Mouse (Mus musculus): ENCODE results near the gene Cacna2d3.

Gene Cacna2d3

DNA sequence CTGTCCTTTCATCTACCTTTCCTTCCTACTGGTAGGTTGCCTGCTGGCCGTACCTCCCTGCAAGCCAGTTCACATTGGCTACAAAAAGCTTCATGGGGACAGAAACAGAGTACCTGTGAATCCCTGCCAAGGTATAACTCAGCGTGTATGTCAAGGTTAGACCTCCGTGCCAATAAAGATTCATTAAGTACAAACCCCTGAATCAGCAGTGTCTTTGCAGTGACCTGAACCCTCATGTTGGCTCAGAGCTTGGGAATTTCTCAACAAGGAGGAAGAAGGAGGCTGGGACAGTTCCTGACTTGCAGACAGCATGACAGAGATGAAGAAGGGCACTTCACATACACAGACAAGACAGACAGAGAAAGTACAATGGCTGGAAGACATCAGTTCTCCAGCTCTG is 225.1 kb downstream of the Cacna2d3 start:
- DNase-seq (ENCODE audit: extremely low spot score, low spot score): no peak

GRCm38 (mm10) chr14:29491786-29492185 is 229.9 kb downstream of the Cacna2d3 start:
- DNase-seq (ENCODE audit: extremely low spot score, low spot score): no peak

GRCm38 (mm10) chr14:29485416-29485815 is 236.2 kb downstream of the Cacna2d3 start:
- DNase-seq (ENCODE audit: extremely low spot score, low spot score): no peak

DNA sequence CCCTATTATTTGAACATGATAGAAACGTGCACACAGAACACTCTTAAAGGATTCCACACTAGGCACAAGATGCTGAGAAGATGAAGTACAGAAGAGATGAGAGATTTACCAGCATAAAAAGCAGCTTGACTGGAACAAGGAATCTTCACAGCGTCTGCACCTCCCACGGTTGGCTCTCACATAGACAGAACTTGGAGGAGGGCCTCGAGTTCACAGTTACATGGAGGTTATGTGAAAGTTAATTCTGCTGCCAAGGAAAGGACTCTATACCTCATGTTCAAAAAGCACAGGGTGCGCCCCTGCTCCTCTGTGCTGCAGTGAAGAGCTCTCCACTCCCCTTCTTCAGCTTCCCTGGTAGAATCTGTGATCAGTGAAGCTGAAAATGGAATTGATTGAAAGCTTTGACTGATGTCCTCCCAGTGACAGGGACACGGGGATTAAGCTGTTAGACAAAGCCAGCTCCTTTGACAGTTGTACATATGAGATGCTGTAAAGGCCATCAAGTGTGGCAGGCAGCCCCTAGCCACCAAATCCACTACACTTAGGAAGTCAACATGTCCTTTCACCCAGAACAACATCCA is 243.2 kb downstream of the Cacna2d3 start:
- no peak for DNase-seq (ENCODE audit: extremely low spot score, low spot score)

GRCm38 (mm10) chr14:29464277-29464676 is 257.4 kb downstream of the Cacna2d3 start:
- no peak for DNase-seq (ENCODE audit: extremely low spot score, low spot score)

DNA sequence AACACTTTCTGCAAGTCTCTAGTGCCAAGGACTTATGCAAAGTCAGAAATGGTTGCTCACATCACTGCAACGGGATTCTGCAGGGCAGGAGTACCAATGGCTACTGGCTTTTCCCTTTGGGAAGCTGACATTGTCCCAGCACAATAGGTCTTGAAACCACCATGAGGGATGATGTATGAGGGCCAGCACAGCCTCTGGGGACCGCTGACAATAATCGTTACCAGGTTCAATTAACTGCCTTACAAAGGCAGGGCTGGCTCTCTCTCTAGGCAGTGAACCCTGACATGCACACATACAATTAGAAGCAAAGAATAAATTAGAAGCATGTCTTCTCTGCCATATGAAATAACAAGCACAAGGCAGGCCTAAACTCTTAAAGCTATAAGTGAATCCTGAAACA is 272.5 kb downstream of the Cacna2d3 start:
- no peak for DNase-seq (ENCODE audit: extremely low spot score, low spot score)

DNA sequence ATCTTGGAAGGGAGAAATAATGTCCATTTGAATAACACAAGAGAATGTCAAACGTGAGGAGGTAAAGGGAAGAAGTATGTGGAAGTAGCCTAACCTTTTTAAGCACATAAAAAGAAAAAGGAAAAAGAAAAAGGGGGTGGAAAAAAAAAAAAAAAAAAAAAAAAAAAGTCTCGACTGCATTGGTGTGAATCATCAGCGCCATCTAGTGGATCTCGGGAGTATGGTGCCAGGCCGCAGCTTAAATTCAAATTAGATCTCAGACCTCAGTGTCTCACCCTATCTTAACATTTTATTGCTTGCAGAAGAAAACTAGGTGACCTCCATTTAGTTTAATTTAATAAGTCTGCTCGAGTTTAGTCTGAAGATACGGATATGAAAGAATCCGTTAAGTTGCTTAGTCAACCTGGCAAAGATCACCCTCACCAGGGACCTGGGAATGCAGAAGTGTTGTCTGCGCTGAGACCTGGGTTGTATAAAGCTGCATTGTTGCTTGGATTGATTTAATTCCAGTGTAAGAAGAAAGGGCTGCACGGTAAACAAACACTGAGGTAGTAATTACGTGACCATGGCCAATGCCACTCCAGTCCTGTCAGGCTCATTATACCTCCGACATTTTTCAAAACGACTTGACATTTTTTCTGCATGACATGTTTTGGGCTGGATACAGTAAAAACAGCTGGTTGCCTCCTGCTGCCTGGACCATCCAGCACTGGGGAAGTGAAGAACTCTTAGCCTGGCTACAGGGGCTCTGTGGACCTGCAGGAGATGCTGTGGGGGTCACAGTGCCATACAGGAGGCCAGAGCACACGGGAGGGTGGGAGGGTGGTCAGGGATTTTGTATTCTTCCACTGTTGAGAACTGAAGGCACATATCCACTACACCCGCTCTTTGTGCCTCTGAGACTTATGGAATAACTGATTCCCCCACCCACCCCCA is 278.3 kb downstream of the Cacna2d3 start:
- DNase-seq (ENCODE audit: extremely low spot score, low spot score): peak; percentile 54

- peak; percentile 38 for DNase-seq (ENCODE audit: extremely low spot score, low spot score)
These were observed 279.2 kb downstream of the Cacna2d3 start for GRCm38 (mm10) chr14:29442476-29442875.

- DNase-seq (ENCODE audit: extremely low spot score, low spot score): no peak
These were observed 283.0 kb downstream of the Cacna2d3 start for GRCm38 (mm10) chr14:29438666-29439065.

- DNase-seq (ENCODE audit: extremely low spot score, low spot score): no peak
These were observed 283.4 kb downstream of the Cacna2d3 start for GRCm38 (mm10) chr14:29438251-29438650.

- DNase-seq (ENCODE audit: extremely low spot score, low spot score): no peak
These were observed 286.5 kb downstream of the Cacna2d3 start for GRCm38 (mm10) chr14:29435203-29435602.

- DNase-seq (ENCODE audit: extremely low spot score, low spot score): no peak
These were observed 287.9 kb downstream of the Cacna2d3 start for GRCm38 (mm10) chr14:29433716-29434115.

GRCm38 (mm10) chr14:29433076-29433714 is 288.5 kb downstream of the Cacna2d3 start:
- no peak for DNase-seq (ENCODE audit: extremely low spot score, low spot score)

GRCm38 (mm10) chr14:29429788-29430187 is 291.9 kb downstream of the Cacna2d3 start:
- DNase-seq (ENCODE audit: extremely low spot score, low spot score): no peak

DNA sequence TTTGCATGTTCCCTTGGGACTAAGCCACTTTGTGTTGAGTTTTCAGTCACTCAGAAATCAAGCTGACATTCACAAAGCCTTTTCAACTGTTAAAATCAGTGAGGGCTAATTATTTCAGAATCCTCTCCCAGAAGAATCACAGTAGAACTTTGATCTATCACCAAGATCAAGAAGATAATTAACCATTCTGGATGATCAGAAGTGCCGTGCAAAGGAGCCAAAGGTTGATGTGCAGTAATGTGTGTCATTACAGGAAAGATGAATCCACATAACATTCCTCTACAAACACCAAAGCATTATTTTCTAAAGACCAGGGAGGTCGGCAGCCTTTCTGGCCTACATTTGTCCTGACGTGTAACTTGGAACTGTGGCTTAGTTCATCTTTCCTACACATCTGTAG is 296.0 kb downstream of the Cacna2d3 start:
- no peak for DNase-seq (ENCODE audit: extremely low spot score, low spot score)

DNA sequence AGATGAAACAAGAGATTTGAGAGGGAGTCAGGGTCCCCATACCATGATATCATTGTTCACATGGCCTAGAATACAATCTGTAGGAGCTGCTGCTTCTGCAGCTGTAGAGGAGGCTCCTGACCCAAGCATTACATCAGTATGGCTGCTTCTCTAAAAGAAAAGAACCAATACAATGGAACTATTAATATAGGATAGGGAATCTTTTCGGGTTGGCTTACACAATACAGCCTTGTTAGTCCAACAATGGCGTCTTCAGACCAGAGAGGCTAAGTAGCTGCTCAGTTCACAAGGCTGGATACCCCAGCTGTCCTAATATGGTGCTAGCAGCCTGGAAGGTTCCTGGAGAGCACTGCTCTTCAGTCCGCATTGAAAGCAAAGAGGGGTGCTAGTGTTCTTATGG is 296.5 kb downstream of the Cacna2d3 start:
- DNase-seq (ENCODE audit: extremely low spot score, low spot score): no peak

- no peak for DNase-seq (ENCODE audit: extremely low spot score, low spot score)
These were observed 315.8 kb downstream of the Cacna2d3 start for GRCm38 (mm10) chr14:29405878-29406165.

- DNase-seq (ENCODE audit: extremely low spot score, low spot score): no peak
These were observed 316.4 kb downstream of the Cacna2d3 start for GRCm38 (mm10) chr14:29405125-29405877.

DNA sequence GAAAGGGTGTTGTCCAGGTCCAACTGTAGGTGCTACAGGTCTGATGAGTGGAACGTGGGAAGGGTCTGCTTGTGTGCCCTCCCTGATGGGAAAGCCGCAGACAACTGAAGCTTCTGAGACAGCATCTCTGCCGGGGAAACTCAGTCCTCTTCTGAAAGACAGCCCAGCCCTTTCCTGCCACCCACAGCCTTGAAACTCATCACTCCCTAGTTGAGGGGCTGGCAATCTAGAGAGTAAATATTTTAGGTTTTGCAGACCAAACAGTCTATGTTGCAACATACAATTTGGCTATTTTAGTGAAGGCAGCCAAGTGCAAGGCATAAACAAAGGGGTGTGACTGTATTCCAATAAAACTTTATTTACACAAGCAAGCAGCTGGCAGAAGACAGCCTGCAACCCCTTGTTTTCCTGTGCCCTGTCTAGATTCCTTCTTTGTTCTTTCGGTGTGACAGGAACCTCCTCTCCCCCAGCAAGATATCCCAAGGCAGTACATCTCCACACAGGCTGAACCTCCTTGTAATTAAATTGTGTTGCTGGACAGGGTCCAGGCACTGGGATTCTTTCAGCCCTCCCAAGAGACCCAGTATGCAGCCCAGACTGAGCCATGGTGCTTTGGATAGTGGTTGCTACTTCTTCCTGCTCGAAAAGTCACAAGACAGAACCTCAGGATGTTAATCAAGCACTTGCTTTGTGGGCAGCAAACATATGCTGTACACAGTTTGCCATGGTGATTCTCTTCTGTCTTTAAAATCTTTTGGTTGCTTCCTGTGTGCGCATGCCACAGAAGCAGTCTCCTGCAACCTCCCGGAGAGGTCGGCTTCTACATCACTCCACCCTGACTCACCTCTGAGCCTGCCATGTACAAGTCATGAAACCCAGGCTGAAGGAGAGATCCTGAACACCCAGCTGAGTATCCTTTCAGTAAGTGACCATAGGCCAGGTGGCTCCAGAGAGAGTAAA is 317.5 kb downstream of the Cacna2d3 start:
- no peak for DNase-seq (ENCODE audit: extremely low spot score, low spot score)

- DNase-seq (ENCODE audit: extremely low spot score, low spot score): no peak
These were observed 319.2 kb downstream of the Cacna2d3 start for GRCm38 (mm10) chr14:29402471-29402870.

DNA sequence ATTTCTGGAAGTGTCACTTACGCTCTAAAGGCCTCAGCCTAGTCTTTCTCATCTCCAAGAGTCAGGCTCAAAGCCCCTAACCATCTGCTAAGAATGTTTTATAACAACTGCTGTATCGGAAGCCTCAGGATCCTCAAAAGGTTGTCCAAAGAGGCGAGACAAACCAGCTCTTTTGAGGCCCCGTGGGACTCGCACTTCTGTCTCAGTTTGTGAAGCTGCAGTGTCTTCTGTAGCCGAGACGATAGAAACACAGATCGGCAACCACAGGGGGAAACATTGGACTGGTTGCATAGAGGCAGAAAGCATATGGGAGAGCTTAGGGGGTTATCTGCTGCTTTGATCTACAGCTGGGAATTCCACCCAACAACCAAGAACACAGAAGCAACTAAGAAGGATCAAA is 327.9 kb downstream of the Cacna2d3 start:
- no peak for DNase-seq (ENCODE audit: extremely low spot score, low spot score)
